Mouse (Mus musculus): ENCODE measurements at regions not wholly inside any gene's neighbourhood (a gene's known extent, or its start where the extent isn't known, plus 50 kb on each side); places are given as distances from the start of the nearest gene placed in this dataset.

GRCm38 (mm10) chr9:84569533-84569932, 644.6 kb downstream of the Bckdhb start:
- no peak for TF ChIP-seq CTCF (IDR thresholded peaks at IDR 0.05; ENCODE audit: insufficient read depth, low read length)
- no peak for TF ChIP-seq POLR2A (IDR thresholded peaks at IDR 0.05; ENCODE audit: borderline replicate concordance, extremely low read depth, low read depth, low read length)
